Mouse (Mus musculus) intestine, embryonic 14.5 days (tissue): ENCODE measurements around the gene Tyro3. TPM values are rescaled to one million over a fixed set of nuclear protein-coding genes. Genes with fewer than 3 reads are reported as not detected.
A peak's percentile ranks its signal among the peaks of the same experiment; 100 is the strongest.

ENCODE experiments used
- ATAC-seq: fragments of 200-750 bp; cut with Nextera tagmentation; replicated peaks from 2 replicates; pipeline ENCODE4 v1.8.0; 2017; ENCODE audit warnings: low read depth, moderate number of reproducible peaks, moderate TSS enrichment, moderate library complexity; ENCODE audit not compliant: low FRiP score, low TSS enrichment
- DNase-seq: peaks from one replicate; pipeline ENCODE4 v3.0.0-alpha.2; 2018; ENCODE audit warnings: low spot score
- H3K27ac ChIP-seq: fragments of 300-500 bp; sonication (generic); 2 replicates; pipeline ENCODE4 v1.5.1; 2014; ENCODE audit warnings: low read depth, mild to moderate bottlenecking, control low read depth
- H3K27me3 ChIP-seq: fragments of 300-500 bp; sonication (generic); replicated peaks from 2 replicates; pipeline ENCODE4 v1.6.1; 2014; ENCODE audit warnings: low read length, control low read depth; ENCODE audit not compliant: control insufficient read depth, insufficient read depth
- H3K36me3 ChIP-seq: fragments of 300-500 bp; sonication (generic); 2 replicates; pipeline ENCODE4 v1.6.1; 2014; ENCODE audit warnings: low read length, control low read depth; ENCODE audit not compliant: control insufficient read depth, insufficient read depth
- H3K4me1 ChIP-seq: fragments of 300-500 bp; sonication (generic); replicated peaks from 2 replicates; pipeline ENCODE4 v1.6.1; 2014; ENCODE audit warnings: low read length, control low read depth, mixed read lengths; ENCODE audit not compliant: control insufficient read depth, insufficient read depth
- H3K4me2 ChIP-seq: fragments of 300-500 bp; sonication (generic); 2 replicates; pipeline ENCODE4 v1.6.1; 2014; ENCODE audit warnings: low read length
- H3K4me3 ChIP-seq: fragments of 300-500 bp; sonication (generic); 2 replicates; pipeline ENCODE4 v1.5.1; 2014; ENCODE audit warnings: low read depth, low read length, control low read depth, mixed read lengths
- H3K9ac ChIP-seq: fragments of 300-500 bp; sonication (generic); 2 replicates; pipeline ENCODE4 v1.6.1; 2014; ENCODE audit warnings: mild to moderate bottlenecking, low read length
- H3K9me3 ChIP-seq: fragments of 300-500 bp; sonication (generic); 2 replicates; pipeline ENCODE4 v1.6.1; 2016; ENCODE audit warnings: low read length, control low read depth; ENCODE audit not compliant: control insufficient read depth
- WGBS: fragments of 180-500 bp; shearing (Covaris S2); extraction: QIAGEN DNeasy Blood & Tissue Kit; methylation state at CpG from one replicate; pipeline ENCODE4 v1.1.7; 2014; 5-methylcytosine and 5-hydroxymethylcytosine counted together
- polyA plus RNA-seq: library from polyadenylated mRNA; unstranded; fragments of >200 nt; fragmentation: Nextera tagmentation; extraction: Ambion mirVana; gene quantifications from 2 replicates; pipeline ENCODE4 v1.2.1, GENCODE M21; 2014

Tyro3 gene
- polyA plus RNA-seq, 1 experiment from 2014 or later: 21.9 TPM

DNA sequence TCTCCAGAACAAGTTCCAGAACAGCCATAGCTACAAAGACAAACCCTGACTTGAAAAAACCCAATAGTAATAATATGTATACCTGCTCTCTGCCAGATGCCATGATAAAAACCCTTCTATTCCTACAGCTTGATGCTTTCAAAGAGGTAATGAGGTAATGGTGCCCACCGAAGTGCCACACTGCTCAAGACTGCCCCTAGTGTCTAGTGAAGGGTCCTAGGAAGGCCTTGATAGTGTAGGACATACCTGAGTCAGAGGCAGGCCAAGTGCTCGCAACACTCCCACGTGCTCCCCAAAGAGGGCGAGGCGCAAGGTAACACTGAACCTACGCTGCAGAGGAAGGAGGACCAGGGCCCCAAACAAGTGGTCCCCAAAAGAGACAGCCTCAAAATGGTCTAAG, 30.3 kb upstream of the Tyro3 start:
- DNase-seq (no peak), ATAC-seq (no peak)
- Histone ChIP-seq H3K9ac (no peak overlapping the region), H3K9me3 (no peaks in the 10 kb centered on the region), H3K4me3 (no peak overlapping the region), H3K27ac (no peak overlapping the region), H3K4me1 (no peaks in the 10 kb centered on the region), H3K4me2 (no peak overlapping the region), H3K27me3 (no peaks in the 10 kb centered on the region), H3K36me3 (peaks cover 70% of the 10 kb centered on the region)
- 93% methylated on average over 6 of the region's 6 CpGs for WGBS

DNA sequence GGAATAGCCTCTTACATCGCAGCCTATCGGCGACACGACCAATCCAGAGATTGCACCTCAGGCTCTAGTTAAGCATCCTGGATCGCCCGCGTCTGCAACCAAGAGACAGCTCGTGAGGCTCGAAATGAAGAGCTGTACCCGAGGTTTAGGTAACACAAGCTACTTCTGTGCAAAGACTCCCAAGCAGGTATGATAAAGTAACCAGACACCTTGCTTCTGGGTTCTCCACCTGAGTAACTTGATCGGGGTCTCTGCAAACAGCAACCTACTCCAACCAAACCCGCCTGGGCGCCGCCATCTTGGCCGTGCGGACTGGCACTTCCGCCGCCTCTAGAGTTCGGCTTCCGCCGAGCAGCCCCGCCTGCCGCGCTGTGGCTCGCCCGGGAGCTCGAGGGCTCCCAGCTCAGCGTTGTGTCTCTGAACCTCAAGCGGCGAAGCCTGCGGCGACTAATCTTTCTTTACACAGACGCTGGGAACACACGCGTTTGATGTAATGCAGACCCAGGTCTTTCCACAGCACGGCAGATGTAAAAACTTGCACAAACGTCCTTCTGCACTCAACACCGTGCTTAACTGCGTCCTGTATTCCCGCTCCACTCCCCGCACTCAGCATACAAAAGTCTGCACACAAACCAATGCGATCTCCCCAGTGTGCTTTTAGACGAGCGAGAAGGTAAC, 10.2 kb upstream of the Tyro3 start, which contains the start of gene Rpap1:
Gene Rpap1, minus strand, starts transcription at position 332 of the 678 bp plus-strand sequence.
- H3K27ac ChIP-seq: peak within 1 kb of the TSS; percentile 84
- under 1% methylated on average over 44 of the region's 44 CpGs for whole genome bisulfite sequencing
- peak; percentile 87 for ATAC-seq

DNA sequence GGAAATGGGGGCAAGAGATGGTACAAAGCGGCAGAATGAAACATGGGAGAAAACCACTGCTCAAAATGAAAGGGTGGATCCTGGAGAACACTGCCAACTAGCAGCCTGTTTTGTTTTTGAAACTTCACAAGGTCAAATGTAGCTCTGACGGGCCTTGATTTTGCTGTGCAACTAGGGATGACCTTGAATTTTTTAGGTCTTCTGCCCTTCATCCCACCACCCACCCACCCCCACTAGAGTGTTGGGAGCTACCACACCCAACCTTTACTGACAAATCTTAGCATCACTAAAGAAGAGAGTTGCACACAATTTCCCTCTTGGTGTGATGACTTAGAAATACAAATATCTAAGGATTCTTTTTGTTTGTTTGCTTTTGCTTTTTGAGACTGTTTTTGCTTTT, 7.5 kb upstream of the Tyro3 start:
- DNase-seq (no peak), ATAC-seq (no peak)
- WGBS: 81% methylated on average over 2 of the region's 2 CpGs

More for the DNA sequence above, 10.2 kb upstream of the Tyro3 start, which contains the start of gene Rpap1:
- Histone ChIP-seq H3K9me3 (no peaks in the 10 kb centered on the region), H3K27me3 (no peaks in the 10 kb centered on the region), H3K36me3 (peaks cover 10% of the 10 kb centered on the region), H3K4me3 (peak within 1 kb of the TSS; percentile 79), H3K4me2 (peak within 1 kb of the TSS; percentile 74), H3K9ac (peak within 1 kb of the TSS; percentile 64), H3K4me1 (peaks cover 10% of the 10 kb centered on the region)
- DNase-seq: peak; percentile 93

DNA sequence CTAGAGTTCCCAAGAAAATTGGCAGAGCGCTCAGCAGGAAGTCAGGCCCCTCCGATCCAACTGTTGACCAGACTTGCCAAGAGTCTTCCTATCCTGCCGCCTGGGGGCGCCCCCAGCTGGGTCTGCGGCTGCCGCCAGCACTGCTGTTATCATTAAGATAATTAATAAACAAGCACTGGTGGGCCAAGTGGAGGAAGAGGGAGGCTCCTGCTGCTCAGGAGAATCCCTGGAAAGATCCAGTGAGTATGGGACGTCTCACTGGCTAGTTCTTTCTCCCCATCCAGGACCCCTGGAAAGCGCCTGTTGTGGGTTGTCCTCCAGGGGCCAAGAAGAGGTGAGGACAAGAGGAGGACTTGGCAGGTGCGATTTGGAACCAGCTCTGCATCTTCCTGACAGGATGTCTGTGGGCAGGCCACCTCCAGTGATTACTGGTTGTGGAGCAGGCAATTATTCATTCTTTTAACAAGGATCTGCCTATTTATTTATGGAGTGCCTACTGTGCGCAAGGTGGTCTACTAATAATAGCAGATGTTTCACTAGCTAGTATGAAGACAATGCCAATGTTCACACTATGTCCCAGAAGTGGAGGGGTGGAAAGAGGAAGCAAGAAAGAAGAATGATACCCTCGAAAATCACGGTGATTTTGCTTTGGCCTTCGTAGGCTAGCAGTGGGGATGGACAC, 854 bp downstream of the Tyro3 start:
- Histone ChIP-seq H3K4me3 (no peak overlapping the region), H3K27me3 (no peaks in the 10 kb centered on the region; the same call in 1 of the 2 replicates), H3K4me1 (peaks cover 20% of the 10 kb centered on the region), H3K9ac (no peak overlapping the region), H3K27ac (no peak overlapping the region; the same call in 1 of the 2 replicates), H3K36me3 (0 out of 2 replicates have a peak, but pooled peaks cover 4% of the 10 kb centered on the region), H3K4me2 (peak overlapping the region; percentile 91; the same call in 1 of the 2 replicates), H3K9me3 (no peaks in the 10 kb centered on the region)
- DNase-seq (peak; percentile 77), ATAC-seq (no peak)
- 11% methylated on average over 13 of the region's 13 CpGs for WGBS

More for the DNA sequence above, 7.5 kb upstream of the Tyro3 start:
- Histone ChIP-seq H3K27ac (no peak overlapping the region), H3K4me1 (peaks cover 10% of the 10 kb centered on the region), H3K9me3 (no peaks in the 10 kb centered on the region), H3K4me2 (no peak overlapping the region), H3K36me3 (no peaks in the 10 kb centered on the region), H3K4me3 (no peak overlapping the region), H3K9ac (no peak overlapping the region), H3K27me3 (no peaks in the 10 kb centered on the region)

DNA sequence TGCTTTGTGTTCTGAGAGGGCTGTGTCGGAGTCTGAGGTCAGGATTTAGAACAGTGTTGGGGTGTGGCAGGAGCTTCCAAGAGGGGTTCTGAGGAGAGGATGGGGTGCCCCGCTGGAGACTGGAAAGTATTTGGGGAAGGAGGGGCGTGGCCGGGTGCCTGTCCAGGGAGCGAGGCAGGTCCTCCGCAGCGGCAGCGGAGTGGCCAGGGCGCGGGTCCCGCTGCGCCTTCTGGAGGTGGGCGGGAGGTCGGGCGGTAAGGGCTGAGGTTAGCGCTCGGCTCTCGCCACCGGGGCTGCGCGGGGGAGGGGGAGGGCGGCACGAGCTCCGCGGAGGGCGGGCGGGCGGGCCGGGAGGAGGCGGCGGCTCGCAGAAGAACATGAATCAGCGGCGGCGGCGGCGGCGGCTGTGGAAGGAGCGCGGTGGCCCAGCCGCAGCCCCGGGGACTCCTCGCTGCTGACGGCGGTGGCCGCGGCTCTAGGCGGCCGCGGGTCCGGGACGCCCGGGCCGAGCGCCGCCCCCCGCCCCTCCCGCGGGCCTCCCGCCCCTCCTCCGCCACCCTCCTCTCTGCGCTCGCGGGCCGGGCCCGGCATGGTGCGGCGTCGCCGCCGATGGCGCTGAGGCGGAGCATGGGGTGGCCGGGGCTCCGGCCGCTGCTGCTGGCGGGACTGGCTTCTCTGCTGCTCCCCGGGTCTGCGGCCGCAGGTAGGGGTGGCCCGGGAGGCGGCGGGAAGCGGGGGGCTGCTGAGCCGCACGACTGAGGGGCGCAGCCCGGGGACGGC, 1.8 kb downstream of the Tyro3 start:
- H3K27ac ChIP-seq: no peak overlapping the region
- H3K4me1 ChIP-seq: peaks cover 20% of the 10 kb centered on the region
- ATAC-seq: peak; percentile 83
- WGBS: 1% methylated on average over 32 of the region's 89 CpGs
- H3K27me3 ChIP-seq: no peaks in the 10 kb centered on the region; the same call in 1 of the 2 replicates
- peaks cover 13% of the 10 kb centered on the region; the same call in 1 of the 2 replicates for H3K36me3 ChIP-seq
- no peaks in the 10 kb centered on the region for H3K9me3 ChIP-seq
- H3K4me3 ChIP-seq: peak overlapping the region; percentile 71
- peak overlapping the region; percentile 77 for H3K9ac ChIP-seq
- DNase-seq: peak; percentile 74
- peak overlapping the region; percentile 91 for H3K4me2 ChIP-seq

DNA sequence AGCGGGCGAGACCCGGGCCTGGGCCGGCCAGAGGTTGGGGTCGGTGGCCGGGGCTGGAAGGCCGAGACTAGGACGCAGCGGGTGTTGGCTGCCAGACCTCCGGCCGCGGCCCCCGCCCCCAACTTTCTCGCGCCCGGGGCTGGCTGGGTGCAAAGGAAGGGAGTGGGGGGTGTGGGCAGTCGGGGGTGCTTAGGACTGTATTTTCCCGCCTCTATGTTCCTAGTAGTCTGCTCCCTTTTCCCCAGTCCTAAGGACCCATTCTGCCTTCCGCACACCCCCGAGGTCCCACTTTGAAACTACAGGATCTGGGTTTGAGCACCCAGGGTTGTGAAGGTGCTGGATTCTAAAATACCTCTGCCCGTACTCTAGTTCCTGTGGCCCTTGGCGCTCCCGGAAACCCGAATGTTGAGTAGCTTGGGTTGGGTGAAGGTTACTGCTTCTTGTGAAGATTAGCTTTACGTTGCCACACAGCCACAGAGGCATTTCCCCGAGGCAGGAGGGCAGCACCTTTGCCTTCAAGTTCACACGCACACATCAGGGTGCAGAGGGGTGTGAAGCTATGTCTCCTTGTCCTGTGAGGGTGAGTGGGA, 2.5 kb downstream of the Tyro3 start:
- Histone ChIP-seq H3K9me3 (no peaks in the 10 kb centered on the region), H3K4me2 (peak overlapping the region; percentile 91), H3K27me3 (no peaks in the 10 kb centered on the region; the same call in 1 of the 2 replicates), H3K36me3 (peaks cover 13% of the 10 kb centered on the region; the same call in 1 of the 2 replicates), H3K27ac (no peak overlapping the region), H3K4me3 (peak overlapping the region; percentile 71), H3K9ac (peak overlapping the region; percentile 77), H3K4me1 (peaks cover 20% of the 10 kb centered on the region)
- ATAC-seq: peak; percentile 51
- WGBS: 1% methylated on average over 22 of the region's 27 CpGs
- DNase-seq: peak; percentile 76

DNA sequence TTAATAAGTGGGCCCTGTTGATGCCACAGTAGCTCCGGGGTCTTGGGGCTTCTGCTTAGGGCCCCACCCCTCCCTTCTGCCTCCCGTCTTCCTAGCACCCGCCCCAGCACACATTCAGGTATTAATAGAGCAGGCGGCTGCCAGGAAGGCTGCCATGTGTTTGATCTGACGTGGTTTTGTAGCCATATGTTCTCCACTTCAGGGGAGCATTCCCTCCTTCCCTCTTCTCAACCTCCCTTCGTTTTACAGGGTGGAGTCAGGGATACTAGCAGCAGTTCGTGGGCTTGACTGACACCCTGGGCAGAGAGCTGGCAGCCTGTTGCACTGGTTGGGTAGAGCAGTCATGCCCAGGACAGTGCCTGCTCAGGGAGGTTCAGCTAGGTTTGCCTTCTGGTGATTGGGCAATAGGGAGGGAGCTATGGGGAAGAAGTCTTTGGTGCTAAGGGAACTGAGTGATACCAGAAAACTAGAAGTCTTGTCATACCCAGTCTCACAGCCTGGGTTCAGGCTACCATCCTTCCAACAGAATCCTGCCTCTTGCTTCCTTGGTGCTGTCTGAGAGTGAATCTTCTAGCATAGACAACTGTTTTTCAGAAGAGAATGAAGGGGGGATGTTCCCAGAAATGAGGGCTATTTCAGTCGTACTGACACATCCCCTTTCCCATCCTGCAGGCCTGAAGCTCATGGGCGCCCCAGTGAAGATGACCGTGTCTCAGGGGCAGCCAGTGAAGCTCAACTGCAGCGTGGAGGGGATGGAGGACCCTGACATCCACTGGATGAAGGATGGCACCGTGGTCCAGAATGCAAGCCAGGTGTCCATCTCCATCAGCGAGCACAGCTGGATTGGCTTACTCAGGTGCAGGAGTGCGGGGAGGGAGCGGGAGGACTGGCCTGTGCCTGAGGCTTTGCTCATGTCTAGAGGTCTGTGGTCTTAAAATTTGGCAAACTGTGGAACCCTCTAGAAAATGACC, 3.6 kb downstream of the Tyro3 start:
- peak overlapping the region; percentile 91 for H3K4me2 ChIP-seq
- H3K27me3 ChIP-seq: no peaks in the 10 kb centered on the region; the same call in 1 of the 2 replicates
- peaks cover 20% of the 10 kb centered on the region for H3K36me3 ChIP-seq
- ATAC-seq (no peak), DNase-seq (no peak)
- H3K4me3 ChIP-seq: no peak overlapping the region
- no peak overlapping the region for H3K27ac ChIP-seq
- no peak overlapping the region for H3K9ac ChIP-seq
- H3K9me3 ChIP-seq: no peaks in the 10 kb centered on the region
- 59% methylated on average over 15 of the region's 15 CpGs for WGBS
- peaks cover 20% of the 10 kb centered on the region for H3K4me1 ChIP-seq
